ENCODE assay signal across 18 mouse cellular contexts in genomic region chr3:51939054-51939453, GRCm38 (mm10).
"Had no signal": no experiment of that assay in that cellular context is flagged by ENCODE, and none has a peak within 500 bp of the region (broad histone marks: within the 10 kb centered on the region; RNA-seq: fewer than 3 reads in every experiment).

No protein-coding gene starts in this region.

- H3K9ac ChIP-seq: kidney, embryonic 15.5 days; limb, embryonic 12.5 days; limb, embryonic 15.5 days; liver, embryonic 14.5 days; liver, postnatal 0 days; lung, embryonic 14.5 days; midbrain, embryonic 12.5 days; midbrain, embryonic 15.5 days had no signal

- H3K27me3 ChIP-seq: kidney, embryonic 15.5 days; limb, embryonic 12.5 days; limb, embryonic 15.5 days; midbrain, embryonic 12.5 days; midbrain, embryonic 15.5 days had no signal

- H3K9me3 ChIP-seq: kidney, embryonic 15.5 days; limb, embryonic 12.5 days; limb, embryonic 15.5 days; midbrain, embryonic 12.5 days; midbrain, embryonic 15.5 days had no signal

- ATAC-seq: liver, postnatal 0 days; midbrain, embryonic 15.5 days had no signal

- DNase-seq: kidney, adult 11 months; kidney, adult 8-10 months; kidney, postnatal 10 days; kidney, postnatal 36 days; layer of hippocampus, postnatal 36 days; left cerebral cortex, postnatal 4 days; liver, postnatal 0 days; thymus, postnatal 36 days had no signal

- H3K36me3 ChIP-seq: kidney, embryonic 15.5 days; limb, embryonic 12.5 days; limb, embryonic 15.5 days; midbrain, embryonic 12.5 days; midbrain, embryonic 15.5 days had no signal

- H3K4me2 ChIP-seq: kidney, embryonic 15.5 days; limb, embryonic 12.5 days; limb, embryonic 15.5 days; liver, embryonic 11.5 days; lung, embryonic 14.5 days; midbrain, embryonic 12.5 days; midbrain, embryonic 15.5 days had no signal

- H3K27ac ChIP-seq: kidney, embryonic 15.5 days; limb, embryonic 12.5 days; limb, embryonic 15.5 days; liver, embryonic 14.5 days; macrophage; midbrain, embryonic 12.5 days; midbrain, embryonic 15.5 days; stomach, postnatal 0 days had no signal

- H3K4me1 ChIP-seq: kidney, embryonic 15.5 days; limb, embryonic 12.5 days; limb, embryonic 15.5 days; midbrain, embryonic 15.5 days had no signal

- H3K4me3 ChIP-seq: kidney, embryonic 15.5 days; limb, embryonic 12.5 days; limb, embryonic 15.5 days; midbrain, embryonic 12.5 days; midbrain, embryonic 15.5 days had no signal
